Mouse (Mus musculus) T-helper 17 cell (primary cell): ENCODE measurements around the gene Fgl2.
"Not testable (repeated sequence)": the region's sequence is repeated elsewhere in the genome, so short reads cannot be mapped to it uniquely, and the experiment has no call there.

Experiments
- in situ Hi-C, 2 experiments: fragments of 300-600 bp; cut with MboI, MseI; formaldehyde crosslinking; loops; 1 replicate in 1 of 2; 2 replicates in 1 of 2; pipeline ENCODE4 v1.15.1; 2025; ENCODE audit warnings: high pct_unique_total_duplicates in 2 of 2

Gene Fgl2

GRCm38 (mm10) chr5:21372493-21373179 lies at the start of gene Fgl2:
Gene Fgl2, plus strand, starts transcription at chr5:21372642.
- in situ Hi-C loops, result no loop called here

GRCm38 (mm10) chr5:21326494-21326893 lies 45.9 kb upstream of the Fgl2 start:
- in situ Hi-C loops, result no loop called here

GRCm38 (mm10) chr5:21328560-21328959 lies 43.9 kb upstream of the Fgl2 start:
- in situ Hi-C loops, result no loop called here

GRCm38 (mm10) chr5:21329672-21330665 lies 42.5 kb upstream of the Fgl2 start:
- in situ Hi-C loops, result loop anchor here (5.0 kb wide), 3 partner anchors 37 to 92 kb away; partner anchors contain the start of genes Ccdc146 (in 1 of the 2) and Fam185a (in 1 of the 2)

GRCm38 (mm10) chr5:21331656-21332055 lies 40.8 kb upstream of the Fgl2 start:
- in situ Hi-C loops, result loop anchor here (5.0 kb wide), 3 partner anchors 36 to 91 kb away; partner anchors contain the start of genes Ccdc146 (in 1 of the 2) and Fam185a (in 1 of the 2)

GRCm38 (mm10) chr5:21332119-21332518 lies 40.3 kb upstream of the Fgl2 start:
- in situ Hi-C loops, result loop anchor here (5.0 kb wide), 3 partner anchors 35 to 90 kb away; partner anchors contain the start of genes Ccdc146 (in 1 of the 2) and Fam185a (in 1 of the 2)

- in situ Hi-C loops, result not testable (repeated sequence)
Measured at GRCm38 (mm10) chr5:21342265-21342664, 30.2 kb upstream of the Fgl2 start.

GRCm38 (mm10) chr5:21348366-21348765 lies 24.1 kb upstream of the Fgl2 start:
- in situ Hi-C loops, result no loop called here

- in situ Hi-C loops, result no loop called here
Measured at GRCm38 (mm10) chr5:21351678-21352077, 20.8 kb upstream of the Fgl2 start.

- in situ Hi-C loops, result no loop called here
Measured at GRCm38 (mm10) chr5:21358648-21359047, 13.8 kb upstream of the Fgl2 start.

GRCm38 (mm10) chr5:21363343-21363742 lies 9.1 kb upstream of the Fgl2 start:
- in situ Hi-C loops, result no loop called here

- in situ Hi-C loops, result loop anchor here in 1 of 2 experiments (5.0 kb wide), 1 partner anchor 34 kb away; no protein-coding TSS in a partner anchor
Measured at GRCm38 (mm10) chr5:21366338-21367053, 5.9 kb upstream of the Fgl2 start.

GRCm38 (mm10) chr5:21367514-21367913 lies 4.9 kb upstream of the Fgl2 start:
- in situ Hi-C loops, result loop anchor here in 1 of 2 experiments (5.0 kb wide), 1 partner anchor 35 kb away; no protein-coding TSS in a partner anchor

- in situ Hi-C loops, result no loop called here
Measured at GRCm38 (mm10) chr5:21370218-21370947, 2.1 kb upstream of the Fgl2 start.

- in situ Hi-C loops, result no loop called here
Measured at GRCm38 (mm10) chr5:21371920-21372319, 522 bp upstream of the Fgl2 start.

- in situ Hi-C loops, result no loop called here
Measured at GRCm38 (mm10) chr5:21373180-21373518, 707 bp downstream of the Fgl2 start.

GRCm38 (mm10) chr5:21376935-21377334 lies 4.5 kb downstream of the Fgl2 start:
- in situ Hi-C loops, result no loop called here

GRCm38 (mm10) chr5:21378397-21378796 lies 6.0 kb downstream of the Fgl2 start:
- in situ Hi-C loops, result no loop called here

GRCm38 (mm10) chr5:21381986-21382385 lies 9.5 kb downstream of the Fgl2 start:
- in situ Hi-C loops, result no loop called here

- in situ Hi-C loops, result no loop called here
Measured at GRCm38 (mm10) chr5:21382678-21383077, 10.2 kb downstream of the Fgl2 start.
